8 mouse cellular contexts compared by ENCODE assay signal in genomic region chr19:37174116-37174715, GRCm38 (mm10). TPM values are rescaled to one million over a fixed set of nuclear protein-coding genes. Genes with fewer than 3 reads are reported as not detected.
A peak's percentile ranks its signal among the peaks of the same experiment; 100 is the strongest.
DNase-seq lines count a peak whose midpoint lies in the region; ATAC-seq and TF ChIP-seq lines count a peak whose summit lies in the region.

No protein-coding gene starts in this region.

- H3K36me3 ChIP-seq in embryonic facial prominence, embryonic 11.5 days (replicated peaks; ENCODE audit: control insufficient read depth, insufficient read depth, low read depth, low read length) = no peaks in the 10 kb centered on the region
- peaks cover 7% of the 10 kb centered on the region; the same call in 1 of the 2 replicates for H3K36me3 ChIP-seq in heart, embryonic 12.5 days
- H3K36me3 ChIP-seq in kidney, postnatal 0 days (ENCODE audit: insufficient read depth, low read length) = no peaks in the 10 kb centered on the region
- no peaks in the 10 kb centered on the region for H3K36me3 ChIP-seq in neural tube, embryonic 12.5 days

- no peaks in the 10 kb centered on the region for H3K9me3 ChIP-seq in embryonic facial prominence, embryonic 11.5 days (replicated peaks; ENCODE audit: control insufficient read depth, low read length)
- H3K9me3 ChIP-seq in heart, embryonic 12.5 days (replicated peaks) = no peaks in the 10 kb centered on the region
- no peaks in the 10 kb centered on the region for H3K9me3 ChIP-seq in kidney, postnatal 0 days (replicated peaks; ENCODE audit: low read length)
- no peaks in the 10 kb centered on the region for H3K9me3 ChIP-seq in neural tube, embryonic 12.5 days

- no peak overlapping the region for H3K27ac ChIP-seq in embryonic facial prominence, embryonic 11.5 days (replicated peaks; ENCODE audit: low read depth, low read length)
- H3K27ac ChIP-seq in heart, embryonic 12.5 days (ENCODE audit: poor library complexity, severe bottlenecking) = peak overlapping the region; percentile 87
- peak overlapping the region; percentile 91 for H3K27ac ChIP-seq in kidney, postnatal 0 days
- peak overlapping the region; percentile 74 for H3K27ac ChIP-seq in neural tube, embryonic 12.5 days

- H3K4me3 ChIP-seq in embryonic facial prominence, embryonic 11.5 days (ENCODE audit: low read depth, low read length) = peak overlapping the region; percentile 55
- peak overlapping the region; percentile 80 for H3K4me3 ChIP-seq in heart, embryonic 12.5 days
- H3K4me3 ChIP-seq in kidney, postnatal 0 days (replicated peaks; ENCODE audit: low read depth, low read length) = peak overlapping the region; percentile 72
- peak overlapping the region; percentile 67 for H3K4me3 ChIP-seq in neural tube, embryonic 12.5 days

- WGBS in embryonic facial prominence, embryonic 11.5 days = under 1% methylated on average over 70 of the region's 70 CpGs
- WGBS in heart, embryonic 12.5 days = under 1% methylated on average over 70 of the region's 70 CpGs
- 0% methylated on average over 70 of the region's 70 CpGs for WGBS in kidney, postnatal 0 days
- WGBS in neural tube, embryonic 12.5 days = under 1% methylated on average over 70 of the region's 70 CpGs

- no peaks in the 10 kb centered on the region for H3K4me1 ChIP-seq in embryonic facial prominence, embryonic 11.5 days (ENCODE audit: control insufficient read depth, insufficient read depth, low read length)
- H3K4me1 ChIP-seq in heart, embryonic 12.5 days (replicated peaks) = peaks cover 13% of the 10 kb centered on the region
- 0 out of 2 replicates have a peak, but pooled peaks cover 9% of the 10 kb centered on the region for H3K4me1 ChIP-seq in kidney, postnatal 0 days (replicated peaks; ENCODE audit: insufficient read depth, low read length)
- H3K4me1 ChIP-seq in neural tube, embryonic 12.5 days = peaks cover 21% of the 10 kb centered on the region; the same call in 1 of the 2 replicates

- H3K9ac ChIP-seq in embryonic facial prominence, embryonic 11.5 days (replicated peaks; ENCODE audit: low read length) = peak overlapping the region; percentile 57
- peak overlapping the region; percentile 94 for H3K9ac ChIP-seq in heart, embryonic 12.5 days
- H3K9ac ChIP-seq in kidney, postnatal 0 days (ENCODE audit: low read depth, low read length) = peak overlapping the region; percentile 69
- peak overlapping the region; percentile 77 for H3K9ac ChIP-seq in neural tube, embryonic 12.5 days

- H3K27me3 ChIP-seq in embryonic facial prominence, embryonic 11.5 days (ENCODE audit: control insufficient read depth, insufficient read depth, low read length) = peaks cover 20% of the 10 kb centered on the region
- no peaks in the 10 kb centered on the region for H3K27me3 ChIP-seq in heart, embryonic 12.5 days (replicated peaks)
- no peaks in the 10 kb centered on the region for H3K27me3 ChIP-seq in kidney, postnatal 0 days (ENCODE audit: insufficient read depth, low read length)
- peaks cover 9% of the 10 kb centered on the region for H3K27me3 ChIP-seq in neural tube, embryonic 12.5 days (replicated peaks)

- DNase-seq in adrenal gland, postnatal 10 days = peak; percentile 76
- DNase-seq in embryonic facial prominence, embryonic 11.5 days (ENCODE audit: low spot score) = peak; percentile 58
- peak; percentile 36 for DNase-seq in kidney, postnatal 0 days (ENCODE audit: low spot score)
- DNase-seq in lung, adult 18-20 months = peak; percentile 35 to 40
- DNase-seq in thymus, postnatal 14 days = peak; percentile 9

- peak; percentile 29 for ATAC-seq in CD4-positive, CD25-positive, alpha-beta regulatory T cell, adult 4 months
- peak; percentile 75 for ATAC-seq in embryonic facial prominence, embryonic 11.5 days (replicated peaks; ENCODE audit: insufficient number of reproducible peaks, low FRiP score, low TSS enrichment, low read depth)
- ATAC-seq in heart, embryonic 12.5 days (ENCODE audit: insufficient number of reproducible peaks, low FRiP score) = peak; percentile 48
- peak; percentile 44 for ATAC-seq in kidney, postnatal 0 days (replicated peaks; ENCODE audit: low FRiP score, low read depth)
- peak; percentile 61 for ATAC-seq in neural tube, embryonic 12.5 days (ENCODE audit: low FRiP score, low read depth)

- H3K4me2 ChIP-seq in embryonic facial prominence, embryonic 11.5 days (ENCODE audit: low read depth, low read length) = peak overlapping the region; percentile 100
- H3K4me2 ChIP-seq in heart, embryonic 12.5 days = peak overlapping the region; percentile 95
- peak overlapping the region; percentile 100 for H3K4me2 ChIP-seq in kidney, postnatal 0 days (ENCODE audit: low read length)
- peak overlapping the region; percentile 100 for H3K4me2 ChIP-seq in neural tube, embryonic 12.5 days (replicated peaks)

- TF ChIP-seq CTCF in kidney, postnatal 0 days (IDR thresholded peaks at IDR 0.05; ENCODE audit: low read depth) = no peak

RNA-seq across cellular contexts. Expression of gene March5, which starts 33.1 kb away (rescaled TPM):
- polyA plus RNA-seq in CD4-positive, CD25-positive, alpha-beta regulatory T cell, adult 4 months (2017; shearing (Covaris generic)) = 10 to 100 TPM in 1 of 2 experiments, 1 to 10 TPM in 1; 6.6 to 14.5 TPM
- total RNA-seq in adrenal gland, postnatal 10 days (2021) = 100 to 1,000 TPM; 145 to 152 TPM
- polyA plus RNA-seq in embryonic facial prominence, embryonic 11.5 days (2014; fragmentation: Nextera tagmentation; extraction: Ambion mirVana) = 173 and 175 TPM in 2 replicates
- polyA plus RNA-seq in heart, embryonic 12.5 days (2016; fragmentation: Nextera tagmentation; extraction: Ambion mirVana) = 101 and 103 TPM in 2 replicates
- polyA plus RNA-seq in kidney, postnatal 0 days (2015; fragmentation: Nextera tagmentation; extraction: Ambion mirVana) = 96.4 and 98.2 TPM in 2 replicates
- 151 and 160 TPM in 2 replicates for polyA plus RNA-seq in neural tube, embryonic 12.5 days (2016; fragmentation: Nextera tagmentation; extraction: Ambion mirVana)

RNA-seq across cellular contexts. Expression of gene Cpeb3, which starts 34.2 kb away (rescaled TPM):
- not detected for polyA plus RNA-seq in CD4-positive, CD25-positive, alpha-beta regulatory T cell, adult 4 months (2017; shearing (Covaris generic))
- 10 to 100 TPM; 14.2 to 26.8 TPM for total RNA-seq in adrenal gland, postnatal 10 days (2021)
- 0.77 and 0.91 TPM in 2 replicates for polyA plus RNA-seq in embryonic facial prominence, embryonic 11.5 days (2014; fragmentation: Nextera tagmentation; extraction: Ambion mirVana)
- polyA plus RNA-seq in heart, embryonic 12.5 days (2016; fragmentation: Nextera tagmentation; extraction: Ambion mirVana) = 6.8 and 9.5 TPM in 2 replicates
- 2.1 and 2.7 TPM in 2 replicates for polyA plus RNA-seq in kidney, postnatal 0 days (2015; fragmentation: Nextera tagmentation; extraction: Ambion mirVana)
- polyA plus RNA-seq in neural tube, embryonic 12.5 days (2016; fragmentation: Nextera tagmentation; extraction: Ambion mirVana) = 7.7 and 8.5 TPM in 2 replicates

Comparison
In these comparisons a context has a peak if more than half of its experiments do, and no peak if none do; other contexts are left out.
1. DNase-seq: peak in every context shown above with its lines; median percentile 76 in adrenal gland, postnatal 10 days; 58 in embryonic facial prominence, embryonic 11.5 days; 38 in lung, adult 18-20 months; 36 in kidney, postnatal 0 days; 9 in thymus, postnatal 14 days.